Mouse (Mus musculus) monocyte, adult 59 days (primary cell): ENCODE measurements around the gene Gfm1. TPM values are rescaled to one million over a fixed set of nuclear protein-coding genes. Genes with fewer than 3 reads are reported as not detected.

ENCODE experiments used
- total RNA-seq, 2 experiments: library from RNA; stranded (reverse); gene quantifications; one replicate each; pipeline ENCODE4 v1.2.4; 2023

Gene Gfm1
- total RNA-seq = 10 to 100 TPM; 27.1 to 29.5 TPM

DNA sequence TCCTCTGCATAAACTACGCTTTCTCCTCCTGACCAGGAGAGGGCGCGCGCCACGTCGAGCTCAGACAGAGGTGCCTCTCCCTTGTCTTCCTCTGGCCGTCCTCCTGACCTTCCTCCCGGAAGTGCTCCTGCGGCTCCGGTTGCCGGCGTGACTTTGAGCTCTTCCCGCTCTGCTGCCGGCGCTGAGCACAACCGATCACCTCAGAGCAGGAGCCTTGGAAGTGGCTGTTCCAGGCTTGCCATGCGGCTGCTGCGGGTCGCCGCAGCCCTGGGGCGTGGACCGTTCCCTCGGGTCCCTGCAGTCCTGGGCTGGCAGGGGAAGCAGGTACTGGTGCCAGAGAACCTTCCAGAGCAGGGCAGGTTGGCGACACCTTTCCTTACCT lies at the start of gene Gfm1:
Gfm1 (plus strand) TSS at position 98 of the 382 bp plus-strand sequence.

DNA sequence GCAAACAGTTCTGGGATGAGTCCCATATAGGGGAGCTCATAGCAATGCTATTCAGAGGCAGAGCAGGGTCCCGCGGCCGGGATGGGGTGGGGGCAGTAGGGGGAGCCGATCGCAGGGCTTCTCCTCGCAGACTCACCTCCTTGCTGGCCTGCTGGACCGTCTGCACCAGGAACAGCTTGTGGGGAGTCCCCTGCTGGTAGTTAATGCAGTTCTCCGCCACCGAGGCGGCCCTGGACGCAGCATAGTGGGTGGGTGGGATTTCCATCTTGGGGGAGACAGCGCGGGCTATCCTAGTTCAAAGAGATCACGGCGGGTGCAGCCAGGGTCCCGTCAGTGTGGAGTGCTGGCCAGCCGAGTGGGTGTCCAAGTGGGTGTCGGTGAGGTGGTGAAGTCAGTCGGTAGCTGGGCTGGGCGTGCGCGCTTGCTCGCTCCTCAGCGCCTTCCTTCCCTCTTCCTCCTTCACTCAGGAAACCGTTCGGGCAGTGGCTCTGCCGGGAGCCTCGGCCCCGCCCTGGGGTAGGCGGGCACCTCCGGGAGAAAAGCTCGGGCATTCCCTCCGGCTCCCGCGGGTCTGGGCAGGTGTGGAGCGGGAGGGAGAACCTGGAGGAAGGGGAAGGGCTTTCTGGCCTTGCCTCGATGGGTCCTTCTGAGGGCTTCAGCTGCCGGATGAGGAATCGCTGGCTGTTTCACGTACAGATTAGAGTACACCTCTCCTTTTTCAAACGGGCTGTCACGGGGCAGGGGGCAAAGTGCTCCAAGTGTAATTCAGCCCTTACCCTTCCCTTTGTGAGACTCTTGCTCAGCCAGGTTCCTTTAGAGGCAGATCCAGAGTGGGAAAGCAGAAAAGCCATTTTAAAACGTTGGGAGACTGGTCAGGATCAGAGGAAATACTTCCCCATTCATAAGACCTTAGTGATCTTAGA lies 33.8 kb downstream of the Gfm1 start, which contains the start of gene Lxn:
Lxn (minus strand) TSS at position 477 of the 923 bp plus-strand sequence.

DNA sequence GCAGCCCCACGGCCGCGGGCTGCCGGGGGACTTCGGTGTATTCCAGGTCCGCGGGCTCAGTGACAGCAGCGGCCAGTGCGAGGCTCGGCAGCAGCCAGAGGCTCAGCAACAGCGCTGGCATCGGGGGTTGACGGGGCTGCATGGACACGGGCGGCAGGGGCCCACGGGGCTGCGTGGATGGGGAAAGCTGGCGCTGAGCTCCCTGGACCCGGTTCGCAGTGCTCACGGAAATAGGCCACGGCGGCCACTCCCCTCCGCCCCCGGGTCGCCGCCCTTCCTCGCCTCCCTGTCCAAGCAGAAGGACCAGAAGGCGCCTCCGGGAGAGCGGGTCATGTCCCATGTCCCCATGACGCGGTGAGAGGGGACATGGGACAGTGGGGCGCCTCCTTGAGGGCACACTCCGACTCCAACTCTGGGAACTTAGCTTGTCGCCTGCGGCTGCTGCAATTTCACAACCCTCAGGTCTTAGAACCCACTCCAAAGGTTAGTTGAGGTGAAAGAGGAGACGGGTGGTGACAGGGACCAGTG lies 85.4 kb downstream of the Gfm1 start, which contains the start of gene Rarres1:
Rarres1 (minus strand) TSS at position 250 of the 528 bp plus-strand sequence.

Other genes starting within 250 kb of the Gfm1 start
- gene Mlf1, start 56.0 kb upstream of the Gfm1 start, total RNA-seq = 1 to 10 TPM; 1.2 to 2.2 TPM
- gene Gm17402, start 54.9 kb upstream of the Gfm1 start, total RNA-seq = not detected
- gene Lxn, start 33.8 kb downstream of the Gfm1 start, total RNA-seq = 10 to 100 TPM; 11.3 to 13.3 TPM
- gene Rarres1, start 85.4 kb downstream of the Gfm1 start, total RNA-seq = not detected
- gene Mfsd1, start 152.6 kb downstream of the Gfm1 start, total RNA-seq = 100 to 1,000 TPM; 110 to 122 TPM